Mouse (Mus musculus): Measurements from ENCODE around the gene Naa80.

DNA sequence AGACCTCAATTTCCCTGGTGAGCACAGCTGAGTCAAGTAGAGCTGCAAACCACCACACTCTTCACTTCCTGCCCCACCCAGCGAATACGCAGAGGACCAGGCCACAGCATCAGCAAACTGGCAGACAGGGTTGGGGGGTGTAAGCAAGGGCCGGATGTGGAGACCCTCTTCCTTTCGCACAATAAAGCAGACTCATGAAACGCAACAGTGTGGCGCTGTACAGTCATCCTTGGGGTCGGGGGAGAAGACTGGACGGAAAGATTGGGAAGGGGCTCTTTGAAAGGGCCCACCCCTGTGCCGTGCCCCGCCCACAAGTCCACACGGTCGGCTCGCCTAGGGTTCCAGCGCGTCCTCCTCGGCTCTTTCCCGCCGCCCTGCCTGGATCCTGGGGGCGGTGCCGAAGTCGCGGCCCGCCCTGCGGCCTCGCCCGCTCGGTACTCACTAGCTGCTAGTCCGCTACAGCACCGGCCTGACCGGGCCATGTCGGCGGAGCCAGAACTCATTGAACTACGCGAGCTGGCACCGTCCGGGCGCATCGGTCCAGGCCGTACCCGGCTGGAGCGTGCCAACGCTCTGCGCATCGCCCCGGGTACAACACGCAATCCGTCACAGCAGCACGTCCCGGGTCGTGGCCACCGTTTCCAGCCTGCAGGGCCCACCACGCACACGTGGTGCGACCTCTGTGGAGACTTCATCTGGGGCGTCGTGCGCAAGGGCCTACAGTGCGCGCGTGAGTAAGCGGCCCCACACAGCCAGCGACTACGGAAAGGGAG lies 27.4 kb upstream of the Naa80 start, which contains the start of gene Rassf1:
- TF ChIP-seq POLR2A (IDR thresholded peaks at IDR 0.05; ENCODE audit: borderline replicate concordance, low read depth, low read length) (no peak), CTCF (IDR thresholded peaks at IDR 0.05; ENCODE audit: low read depth, low read length) (no peak)

All from bone marrow macrophage, adult 2 months (primary cell).